Mouse (Mus musculus): ENCODE measurements around the gene Setd1b. TPM values are rescaled to one million over a fixed set of nuclear protein-coding genes. Genes with fewer than 3 reads are reported as not detected.

Gene Setd1b
- polyA plus RNA-seq (2012; rRNA removed): 5.3 and 7.3 TPM in 2 replicates

DNA sequence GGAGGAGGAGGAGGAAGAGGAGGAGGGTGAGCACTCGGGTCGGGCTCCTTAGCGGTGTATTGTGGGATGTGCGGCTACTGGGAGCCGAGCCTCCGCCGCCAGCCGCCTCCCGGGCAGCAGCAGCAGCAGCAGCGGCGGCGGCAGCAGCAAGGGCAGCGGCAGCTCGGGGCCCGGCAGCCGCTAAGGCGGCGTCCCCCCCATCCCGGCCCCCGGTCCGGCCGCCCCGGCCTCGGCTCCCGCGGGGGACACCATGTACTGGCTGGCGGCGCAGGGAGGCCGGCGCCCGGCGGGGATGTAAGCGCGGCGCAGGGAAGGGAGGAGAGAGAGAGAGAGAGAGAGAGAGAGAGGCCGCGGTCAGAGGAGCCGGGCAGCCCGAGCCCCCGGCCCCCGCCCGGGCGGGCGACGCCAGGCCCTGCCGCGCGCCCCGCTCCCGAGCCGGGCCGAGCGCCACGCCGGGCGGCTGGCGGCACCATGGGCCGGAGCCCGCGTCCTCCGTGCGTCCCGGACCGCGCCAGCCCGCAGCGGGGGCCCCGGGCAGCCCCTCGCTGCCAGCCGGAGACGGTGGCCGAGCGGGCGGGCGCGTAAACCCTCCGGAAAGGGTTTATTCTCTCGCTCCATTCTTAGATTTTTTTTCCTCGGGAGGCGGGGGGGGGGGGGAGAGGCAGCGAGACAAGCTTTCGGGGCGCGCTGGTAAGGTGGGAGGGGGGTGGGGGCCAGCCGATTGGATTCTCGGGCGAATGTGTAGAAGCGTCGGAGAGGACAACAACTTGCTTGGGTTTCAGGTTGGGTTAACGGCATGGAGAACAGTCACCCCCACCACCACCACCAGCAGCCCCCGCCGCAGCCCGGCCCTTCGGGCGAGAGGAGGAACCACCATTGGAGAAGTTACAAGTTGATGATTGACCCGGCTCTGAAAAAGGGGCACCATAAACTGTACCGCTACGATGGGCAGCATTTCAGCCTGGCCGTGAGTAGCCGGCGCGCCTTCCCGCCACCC is at the start of gene Setd1b:
Gene Setd1b, plus strand, starts transcription at position 33 of the 997 bp plus-strand sequence.
- no peak for DNase-seq (ENCODE audit: low read depth, low spot score)
- under 1% methylated on average over 101 of the region's 103 CpGs for WGBS

DNA sequence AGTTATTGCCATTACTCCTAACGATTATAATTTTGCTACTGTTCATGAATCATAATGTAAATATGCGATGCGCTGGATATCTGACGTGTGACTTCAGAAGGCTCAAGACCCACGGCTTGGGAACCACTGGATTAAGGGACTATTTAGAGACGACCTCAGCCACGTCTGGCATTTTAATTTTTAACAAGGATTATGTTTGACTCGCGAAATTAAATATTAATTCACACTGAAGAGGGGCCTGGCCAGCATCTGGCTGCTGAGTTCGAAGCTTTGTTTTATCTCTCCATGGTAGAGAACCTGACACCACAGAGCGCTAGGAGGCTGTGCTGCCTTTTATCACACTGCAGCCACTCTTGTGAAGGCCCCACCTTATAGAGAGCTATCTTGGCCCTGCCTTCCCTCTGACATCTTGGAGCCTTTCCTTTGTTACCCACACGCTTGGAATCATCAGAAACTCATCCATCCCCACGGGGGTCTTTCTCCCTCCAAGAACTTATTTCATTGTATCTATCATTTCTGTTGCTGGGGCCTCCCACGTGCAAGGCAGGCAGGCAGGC is 48.8 kb upstream of the Setd1b start:
- 73% methylated on average over 14 of the region's 14 CpGs for WGBS
- no peak for DNase-seq (ENCODE audit: low read depth, low spot score)

DNA sequence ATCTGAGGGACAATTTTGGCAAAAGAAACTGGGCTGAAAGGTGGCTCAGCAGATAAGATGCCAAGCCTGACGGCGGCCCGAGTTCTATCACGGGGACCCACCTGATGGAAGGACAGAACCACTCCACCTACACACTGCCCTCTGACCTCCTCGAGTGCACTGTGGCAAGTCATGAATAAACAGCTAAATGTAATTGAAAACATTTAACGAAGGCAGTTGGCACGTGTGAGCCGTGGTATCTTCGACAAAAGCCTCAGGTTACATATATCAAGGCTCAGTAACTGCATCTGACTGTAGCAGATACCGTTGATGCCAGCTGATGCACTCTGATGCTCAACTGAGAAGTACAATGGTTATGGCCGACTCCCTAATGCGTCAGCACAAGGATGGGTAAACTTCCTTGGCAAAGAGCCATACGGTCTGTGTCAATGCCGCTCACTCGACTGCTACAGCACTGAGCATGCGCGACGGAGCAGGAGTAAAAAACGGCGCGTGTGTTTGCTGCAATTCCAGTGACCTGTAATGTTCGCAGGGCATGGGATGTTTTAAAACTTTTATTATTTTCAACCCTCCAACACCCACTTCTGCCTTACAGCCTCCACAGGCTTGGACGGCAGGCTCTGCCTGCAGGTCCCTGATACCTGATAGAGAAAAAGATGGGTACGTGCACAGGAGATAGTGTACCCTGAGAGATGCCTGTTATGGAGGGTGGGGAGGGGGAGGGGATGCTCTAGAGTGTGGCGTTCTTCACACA is 47.6 kb upstream of the Setd1b start:
- 67% methylated on average over 25 of the region's 25 CpGs for WGBS
- no peak for DNase-seq (ENCODE audit: low read depth, low spot score)

DNA sequence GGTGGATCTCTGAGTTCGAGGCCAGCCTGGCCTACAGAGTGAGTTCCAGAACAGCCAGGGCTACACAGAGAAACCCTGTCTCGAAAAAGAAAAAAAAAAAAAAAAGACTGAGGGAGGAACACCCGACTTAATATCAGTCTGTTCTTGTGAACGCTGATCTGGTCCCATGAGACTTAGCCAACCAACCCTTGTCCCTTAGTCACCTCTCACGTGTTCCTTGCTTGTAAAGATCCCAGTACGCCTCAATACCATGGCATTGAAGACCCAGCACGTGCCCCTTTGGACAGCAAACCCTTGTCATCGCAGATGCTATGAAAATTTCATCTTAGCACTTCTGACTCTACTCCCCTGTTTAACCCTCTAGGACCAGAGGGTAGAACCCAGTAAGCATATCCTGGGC is 45.7 kb upstream of the Setd1b start:
- WGBS: 90% methylated on average over 8 of the region's 8 CpGs

DNA sequence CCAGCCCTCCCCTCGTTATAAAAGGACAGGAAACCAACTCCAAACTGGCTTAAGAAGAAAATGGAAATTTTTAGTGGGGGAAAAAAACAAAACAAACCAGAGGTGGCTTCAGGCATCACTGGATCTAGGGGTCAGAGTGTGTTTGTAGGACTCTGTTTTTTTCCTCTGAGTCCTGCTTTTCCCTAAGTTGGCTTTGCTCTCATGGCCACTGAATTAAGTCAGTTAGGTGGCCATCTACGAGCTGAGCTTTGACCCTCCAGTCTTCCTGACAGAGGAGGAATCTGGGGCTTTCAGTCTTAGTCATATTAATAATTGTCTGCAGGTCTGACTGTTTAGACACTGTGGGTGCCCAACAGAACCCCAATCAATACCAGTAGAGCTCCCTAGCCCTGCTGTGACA is 43.5 kb upstream of the Setd1b start:
- DNase-seq (ENCODE audit: low read depth, low spot score): no peak
- WGBS: 66% methylated on average over 2 of the region's 2 CpGs

More for the DNA sequence above, 45.7 kb upstream of the Setd1b start:
- DNase-seq (ENCODE audit: low read depth, low spot score): no peak

DNA sequence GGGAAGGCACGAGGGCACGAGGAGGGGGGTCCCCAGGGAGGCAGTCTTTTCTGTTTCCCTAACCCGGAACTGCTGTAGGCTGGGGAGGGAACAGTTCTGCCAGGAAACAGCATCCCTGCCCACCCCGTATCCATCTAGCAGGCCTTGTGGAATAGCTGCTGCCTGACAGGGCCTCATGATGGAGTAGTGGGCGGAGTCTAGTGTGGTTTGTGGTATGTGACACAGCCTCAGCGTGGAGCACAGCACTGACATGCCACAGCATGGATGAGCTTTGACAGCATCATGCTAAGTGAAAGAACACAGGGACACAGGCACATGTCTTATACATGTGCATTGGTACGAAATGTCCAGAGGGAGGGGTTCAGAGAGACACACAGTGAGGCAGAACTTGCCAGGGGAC is 39.6 kb upstream of the Setd1b start:
- WGBS: 74% methylated on average over 7 of the region's 7 CpGs
- DNase-seq (ENCODE audit: low read depth, low spot score): no peak

DNA sequence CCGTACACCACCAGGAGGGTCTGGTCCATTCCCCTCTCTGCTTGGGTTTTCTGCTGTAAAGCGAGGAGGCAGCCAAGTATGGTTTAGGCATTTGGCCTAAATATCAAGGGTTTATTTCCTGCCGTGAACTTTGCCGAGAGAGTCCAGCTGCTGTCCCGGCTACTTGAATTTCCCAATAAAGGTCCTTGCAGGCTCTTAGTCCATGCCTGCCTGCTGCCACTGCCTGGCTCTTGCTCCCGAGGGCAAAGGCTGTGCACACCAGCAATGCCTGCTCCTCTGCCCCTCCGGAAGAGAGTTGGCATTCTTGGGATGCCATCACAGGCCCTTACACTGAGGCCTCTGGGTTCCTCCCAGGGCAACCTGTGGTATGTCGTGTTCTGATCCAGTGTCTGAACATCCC is 38.4 kb upstream of the Setd1b start:
- 66% methylated on average over 8 of the region's 8 CpGs for WGBS

DNA sequence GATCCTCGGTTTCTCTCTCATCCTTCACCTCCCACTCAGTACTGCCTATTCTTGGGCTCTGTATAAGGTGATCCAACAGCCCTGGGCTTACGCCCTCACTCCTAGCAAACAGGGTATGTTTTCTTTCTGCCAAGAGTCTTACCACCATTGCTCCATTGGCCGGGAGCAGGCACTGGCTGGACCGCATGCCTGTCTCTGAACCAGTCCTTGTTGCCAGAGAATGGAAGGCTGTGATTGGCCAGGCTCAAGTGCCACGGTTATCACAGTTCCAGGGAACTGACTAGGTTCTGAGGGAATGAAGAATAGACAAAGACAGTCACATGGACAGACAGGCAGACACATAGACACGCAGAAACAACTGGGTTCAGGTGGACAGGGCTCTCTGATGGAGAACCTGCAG is 37.2 kb upstream of the Setd1b start:
- 72% methylated on average over 6 of the region's 6 CpGs for WGBS
- no peak for DNase-seq (ENCODE audit: low read depth, low spot score)

More for the DNA sequence above, 38.4 kb upstream of the Setd1b start:
- no peak for DNase-seq (ENCODE audit: low read depth, low spot score)

DNA sequence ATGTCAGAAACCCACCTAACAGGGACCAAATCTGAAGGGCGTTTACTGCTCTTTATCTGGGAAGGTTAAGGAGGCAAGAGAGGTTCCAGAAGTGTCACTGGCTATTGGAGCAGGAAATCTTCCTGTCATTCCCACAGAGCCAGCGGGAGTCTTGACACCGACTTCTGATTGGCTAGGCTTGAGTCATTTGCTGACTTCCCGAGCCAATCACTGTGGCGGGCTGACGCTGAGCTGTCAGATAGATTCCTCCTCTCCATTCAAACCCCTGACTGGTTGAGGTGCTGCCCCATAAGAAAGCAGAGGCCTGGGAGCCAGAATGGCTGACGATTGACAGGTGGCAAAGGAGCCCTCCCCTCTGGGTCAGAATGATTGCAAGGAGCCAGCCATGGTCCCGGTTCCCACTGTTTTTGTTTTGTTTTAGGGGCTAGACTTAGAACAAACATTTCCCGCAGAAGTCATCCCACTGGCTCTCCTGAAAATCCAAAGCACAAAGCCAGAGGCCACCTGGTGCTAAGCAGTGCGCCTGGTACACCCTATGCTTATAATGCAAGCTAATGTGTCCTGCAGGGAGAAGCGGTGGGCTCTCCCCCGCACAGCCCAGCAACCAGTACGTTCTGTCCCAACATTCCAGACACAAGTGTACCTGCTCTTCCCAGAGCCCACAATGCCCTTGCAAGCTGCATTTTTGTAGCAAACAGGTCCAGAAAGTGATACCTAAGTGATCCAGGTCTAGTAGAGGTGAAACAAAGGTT is 32.4 kb upstream of the Setd1b start:
- DNase-seq (ENCODE audit: low read depth, low spot score): no peak
- WGBS: 35% methylated on average over 13 of the region's 13 CpGs

DNA sequence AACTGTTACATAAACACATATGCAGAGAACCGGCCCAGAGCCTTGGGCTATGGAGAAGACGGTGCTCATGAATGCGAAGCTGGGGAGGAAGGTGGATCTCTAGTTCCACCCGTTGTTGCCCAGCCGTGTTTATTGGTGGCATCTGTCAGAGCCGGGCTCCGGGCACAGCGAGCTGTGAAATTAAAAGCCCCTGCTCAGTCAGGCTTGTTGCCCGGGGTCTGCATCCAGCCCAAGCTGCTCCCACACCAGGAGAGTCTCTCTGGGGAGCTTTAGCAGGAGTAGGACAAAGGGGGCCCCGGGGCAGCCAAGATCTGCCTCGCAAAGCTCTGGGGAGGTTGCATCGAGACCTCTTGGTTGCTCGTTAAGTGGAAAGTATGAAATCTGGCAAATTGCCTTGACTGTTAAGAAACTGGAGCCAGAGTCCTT is 31.7 kb upstream of the Setd1b start:
- DNase-seq (ENCODE audit: low read depth, low spot score): no peak
- WGBS: 65% methylated on average over 13 of the region's 13 CpGs

DNA sequence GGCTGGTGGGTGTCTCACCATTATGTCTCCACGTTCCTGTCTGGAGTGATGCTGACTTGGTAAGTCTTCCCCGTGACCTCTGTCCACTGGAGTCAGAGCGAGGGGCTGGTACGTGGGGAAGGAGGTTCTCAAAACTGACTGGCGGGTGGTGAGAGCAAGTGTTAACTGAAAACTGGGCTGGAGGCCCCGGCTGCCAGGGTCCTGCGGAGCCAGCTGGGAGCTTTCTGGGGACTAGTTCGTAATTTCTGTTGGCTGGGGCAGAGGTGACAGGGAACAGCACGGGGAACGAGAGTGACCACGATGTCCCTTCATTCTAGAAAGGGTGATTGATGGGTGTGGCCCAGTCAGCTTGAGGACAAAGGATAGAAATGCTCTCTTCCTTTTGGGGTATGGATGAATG is 27.9 kb upstream of the Setd1b start:
- WGBS: 65% methylated on average over 11 of the region's 11 CpGs
- no peak for DNase-seq (ENCODE audit: low read depth, low spot score)

DNA sequence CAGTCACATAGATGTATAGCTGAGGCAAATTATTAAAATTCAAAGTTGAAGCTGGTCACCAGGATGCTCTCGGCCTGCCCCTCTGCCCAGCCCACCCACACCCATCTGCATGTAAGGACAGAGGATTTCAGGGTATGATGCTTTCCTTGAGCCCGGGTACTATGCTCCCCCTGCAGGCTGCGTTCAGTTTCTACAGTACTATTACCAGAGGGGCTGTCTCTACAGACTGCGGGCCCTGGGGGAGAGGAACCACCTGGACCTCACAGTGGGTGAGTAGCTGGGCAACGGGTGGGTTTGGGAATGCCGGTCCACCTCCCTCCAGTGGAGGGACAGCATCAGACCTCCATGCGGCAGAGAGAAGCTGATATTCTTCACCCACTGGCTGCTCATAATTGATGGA is 27.1 kb upstream of the Setd1b start:
- DNase-seq (ENCODE audit: low read depth, low spot score): no peak
- WGBS: 46% methylated on average over 7 of the region's 7 CpGs

DNA sequence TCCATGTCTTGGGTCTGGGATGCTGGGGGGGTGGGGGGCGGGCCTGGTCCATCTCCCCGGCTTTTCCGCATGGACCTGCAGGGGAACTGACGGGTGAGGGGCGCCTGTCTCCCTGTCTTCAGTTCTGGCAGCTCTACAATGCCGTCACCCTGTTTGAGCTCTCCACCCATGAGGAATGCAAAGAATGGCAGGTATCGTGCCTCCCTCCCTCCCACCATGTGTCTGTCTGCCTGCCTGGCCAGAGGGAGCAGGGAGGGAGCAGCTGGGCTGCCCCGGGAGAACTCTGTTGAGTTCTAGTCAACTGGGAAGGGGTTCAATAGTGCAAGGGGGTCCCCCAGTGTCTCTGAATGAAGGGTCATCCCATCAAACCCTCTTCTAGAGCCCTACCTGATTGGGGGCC is 25.9 kb upstream of the Setd1b start:
- WGBS: 65% methylated on average over 8 of the region's 8 CpGs
- DNase-seq (ENCODE audit: low read depth, low spot score): no peak

DNA sequence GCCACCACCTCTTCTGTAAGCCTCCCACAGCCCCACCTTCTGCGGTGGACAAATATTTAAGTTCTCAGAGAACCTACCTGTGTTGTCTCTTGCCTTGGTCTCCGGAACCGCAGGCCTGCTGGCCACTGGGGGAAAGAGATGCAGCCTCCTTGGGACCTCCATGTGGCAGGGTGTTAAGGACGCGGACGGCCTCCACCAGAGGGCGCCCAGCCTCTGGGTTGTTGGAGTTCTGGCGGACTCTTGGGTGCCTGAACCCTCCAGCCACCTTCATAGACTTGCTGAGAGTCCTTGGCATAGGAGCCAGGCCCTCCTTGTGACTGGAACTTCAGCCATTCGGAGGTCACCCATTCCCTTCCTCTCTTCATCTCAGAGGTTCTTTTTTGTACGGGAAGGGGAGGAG is 24.7 kb upstream of the Setd1b start:
- WGBS: 15% methylated on average over 10 of the region's 10 CpGs

DNA sequence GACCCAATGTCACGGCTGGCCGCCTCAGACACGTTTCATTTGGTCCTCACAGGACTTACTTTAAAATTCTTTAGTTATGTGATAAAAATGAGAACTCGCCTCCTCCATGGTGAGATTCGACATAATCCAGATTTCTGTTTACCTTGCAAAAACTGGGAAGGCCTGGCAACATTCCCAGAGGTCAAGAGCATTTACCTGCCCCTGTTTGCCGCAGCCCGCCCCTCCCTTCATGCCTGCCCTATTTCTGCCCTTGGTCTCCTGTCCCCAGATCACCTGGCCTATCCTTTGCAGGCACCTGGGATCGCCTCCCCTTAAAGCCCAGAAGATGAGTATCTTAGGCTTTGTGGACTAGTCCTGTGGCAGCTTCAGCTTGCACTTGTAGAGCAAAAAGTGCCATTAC is 24.2 kb upstream of the Setd1b start:
- DNase-seq (ENCODE audit: low read depth, low spot score): no peak
- WGBS: 58% methylated on average over 8 of the region's 8 CpGs

More for the DNA sequence above, 24.7 kb upstream of the Setd1b start:
- DNase-seq (ENCODE audit: low read depth, low spot score): no peak

DNA sequence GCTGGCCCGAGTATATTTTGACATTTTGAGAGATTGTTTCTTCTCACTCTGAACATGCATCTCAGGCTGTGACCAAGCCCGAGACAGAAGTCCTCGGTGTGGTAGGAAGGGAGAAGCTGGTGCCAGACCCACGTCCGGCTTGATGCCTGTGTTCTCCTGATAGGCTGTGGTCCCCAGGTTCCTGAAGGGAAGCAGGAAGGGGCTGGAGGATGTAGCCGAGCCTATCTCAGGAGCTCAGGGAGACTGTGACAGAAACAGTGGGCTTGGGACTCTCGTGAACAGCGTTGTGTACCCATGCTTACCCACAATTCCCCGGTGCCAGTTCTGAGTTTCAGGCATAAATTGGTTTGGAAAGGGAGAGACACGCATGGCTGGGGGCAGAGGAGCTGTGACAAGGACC is 23.2 kb upstream of the Setd1b start:
- DNase-seq (ENCODE audit: low read depth, low spot score): no peak
- WGBS: 80% methylated on average over 10 of the region's 10 CpGs

DNA sequence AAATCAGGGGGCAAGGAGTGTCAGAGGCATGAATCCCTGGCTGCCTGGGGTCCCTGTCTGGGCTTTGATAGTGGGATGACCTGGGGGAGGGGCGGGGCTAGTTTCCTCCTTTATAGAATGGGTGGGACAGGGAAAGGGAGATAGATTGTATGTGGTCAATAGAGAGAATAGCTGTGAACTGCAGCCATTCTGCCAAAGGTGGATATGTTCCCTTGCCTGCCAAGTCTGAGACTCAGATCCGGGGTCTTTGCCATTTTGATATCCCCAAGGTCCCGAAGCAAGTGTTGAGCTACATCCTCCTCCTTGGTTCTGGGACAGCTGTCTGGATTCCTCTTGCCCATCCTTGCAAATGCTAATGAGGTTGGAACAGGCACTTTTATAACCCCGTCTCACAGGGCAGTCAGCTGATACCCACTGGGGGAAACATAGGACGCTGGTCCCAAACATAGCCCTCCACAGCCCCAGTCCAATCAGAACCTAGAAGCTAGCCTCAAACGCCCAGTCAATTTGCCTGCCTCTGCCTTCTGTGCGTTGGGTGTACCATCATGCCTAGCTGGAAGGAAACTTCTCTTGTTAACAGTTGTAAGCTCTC is 21.3 kb upstream of the Setd1b start:
- DNase-seq (ENCODE audit: low read depth, low spot score): no peak
- 71% methylated on average over 7 of the region's 7 CpGs for WGBS

DNA sequence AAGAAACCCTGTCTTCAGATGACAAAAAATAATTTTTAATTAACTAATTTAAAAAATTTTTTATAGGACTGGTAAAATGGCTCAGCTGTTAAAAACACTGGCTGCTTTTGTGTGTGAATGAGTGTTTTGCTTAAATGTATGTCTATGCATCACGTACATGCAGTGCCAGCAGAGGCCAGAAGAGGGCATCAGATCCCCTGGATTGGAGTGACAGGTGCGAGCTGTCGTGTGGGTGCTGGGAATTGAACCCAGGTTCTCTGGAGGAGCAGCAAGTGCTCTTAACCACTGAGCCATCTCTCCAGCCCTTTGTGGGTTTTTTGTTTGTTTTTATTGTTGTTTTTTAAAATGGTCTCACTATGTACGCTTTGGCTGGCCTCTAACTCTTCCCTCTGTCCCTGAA is 19.8 kb upstream of the Setd1b start:
- no peak for DNase-seq (ENCODE audit: low read depth, low spot score)
- 93% methylated on average over 4 of the region's 4 CpGs for WGBS

DNA sequence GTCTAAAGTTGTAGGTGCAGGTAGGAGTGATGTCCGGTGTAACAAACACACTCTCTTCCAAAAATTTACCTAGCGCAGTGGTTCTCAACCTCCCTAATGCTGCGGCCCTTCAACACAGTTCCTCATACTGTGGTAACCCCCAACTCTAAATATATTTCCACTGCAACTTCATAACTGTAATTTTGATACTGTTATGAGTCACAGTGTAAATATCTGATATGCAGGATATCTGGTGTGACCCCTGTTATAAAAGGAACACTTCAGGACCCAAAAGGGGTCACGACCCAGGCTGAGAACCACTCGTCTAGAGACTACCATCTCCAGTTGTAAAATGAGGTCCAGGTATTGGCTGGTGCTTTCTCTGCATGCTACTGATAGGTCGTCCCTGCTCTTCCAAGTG is 16.9 kb upstream of the Setd1b start:
- WGBS: 79% methylated on average over 6 of the region's 6 CpGs
- no peak for DNase-seq (ENCODE audit: low read depth, low spot score)

All from large intestine, adult 2 months (tissue).